Mouse (Mus musculus): ENCODE measurements around the gene Mfsd4a.

DNA sequence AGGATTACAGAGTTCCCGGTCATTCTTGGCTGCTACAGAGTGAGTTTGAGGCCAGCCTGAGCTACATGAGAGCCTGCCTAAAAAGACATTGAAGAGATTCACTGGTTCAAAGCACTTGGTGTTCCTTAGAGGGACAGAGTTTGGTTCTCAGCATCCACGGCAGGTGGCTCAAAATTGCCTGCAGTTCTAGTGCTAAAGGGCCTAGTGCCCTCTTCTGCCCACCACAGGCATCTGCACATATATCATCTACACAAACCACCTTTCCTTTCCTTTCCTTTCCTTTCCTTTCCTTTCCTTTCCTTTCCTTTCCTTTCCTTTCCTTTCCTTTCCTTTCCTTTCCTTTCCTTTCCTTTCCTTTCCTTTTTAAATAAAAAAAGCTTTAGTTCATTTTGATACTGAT, 37.3 kb downstream of the Mfsd4a start:
- TF ChIP-seq CTCF (IDR thresholded peaks at IDR 0.05; ENCODE audit: extremely low read depth, insufficient read depth, low read length) (peak; percentile 29), POLR2A (IDR thresholded peaks at IDR 0.05; ENCODE audit: extremely low read depth, insufficient read depth, low read length) (no peak)
